Mouse (Mus musculus): ENCODE results near the gene Agpat3. TPM values are rescaled to one million over a fixed set of nuclear protein-coding genes. Genes with fewer than 3 reads are reported as not detected.

Agpat3 gene
- polyA plus RNA-seq, 2 experiments = 14.5 to 21.0 TPM

GRCm38 (mm10) chr10:78351564-78351886 lies 764 bp downstream of the Agpat3 start:
- peak overlapping the region; percentile 69 for H3K4me2 ChIP-seq (ENCODE audit: low read depth)
- peaks cover 0 to 10% of the 10 kb centered on the region in 2 experiments; a peak in 1 of 4 replicates for H3K4me1 ChIP-seq (replicated peaks; ENCODE audit: control insufficient read depth in 2 of 2, insufficient read depth in 2 of 2, low read length in 1 of 2)
- no peaks in the 10 kb centered on the region for H3K9me3 ChIP-seq (ENCODE audit: control insufficient read depth, low read length)
- H3K4me3 ChIP-seq (ENCODE audit: insufficient read depth in 1 of 2, low read depth in 2 of 2, low read length in 2 of 2) = peak overlapping the region; percentile 58 to 70
- peak overlapping the region; percentile 56 for H3K9ac ChIP-seq (replicated peaks)
- H3K27me3 ChIP-seq (ENCODE audit: control insufficient read depth, insufficient read depth, low read length) = peaks cover 46% of the 10 kb centered on the region
- WGBS (ENCODE audit: insufficient replicate concordance) = 4% methylated on average over 13 of the region's 13 CpGs
- no peaks in the 10 kb centered on the region for H3K36me3 ChIP-seq (replicated peaks; ENCODE audit: control insufficient read depth, insufficient read depth, low read depth)
- TF ChIP-seq EP300 (IDR thresholded peaks at IDR 0.05; ENCODE audit: low read depth) (no peak), CTCF (IDR thresholded peaks at IDR 0.05; ENCODE audit: low read depth) (no peak)
- no peak for DNase-seq (ENCODE audit: low read depth in 3 of 3, low spot score in 3 of 3)
- peak; percentile 30; the same call in 1 of the 2 replicates for ATAC-seq (ENCODE audit: insufficient read depth)
- no peak overlapping the region for H3K27ac ChIP-seq

DNA sequence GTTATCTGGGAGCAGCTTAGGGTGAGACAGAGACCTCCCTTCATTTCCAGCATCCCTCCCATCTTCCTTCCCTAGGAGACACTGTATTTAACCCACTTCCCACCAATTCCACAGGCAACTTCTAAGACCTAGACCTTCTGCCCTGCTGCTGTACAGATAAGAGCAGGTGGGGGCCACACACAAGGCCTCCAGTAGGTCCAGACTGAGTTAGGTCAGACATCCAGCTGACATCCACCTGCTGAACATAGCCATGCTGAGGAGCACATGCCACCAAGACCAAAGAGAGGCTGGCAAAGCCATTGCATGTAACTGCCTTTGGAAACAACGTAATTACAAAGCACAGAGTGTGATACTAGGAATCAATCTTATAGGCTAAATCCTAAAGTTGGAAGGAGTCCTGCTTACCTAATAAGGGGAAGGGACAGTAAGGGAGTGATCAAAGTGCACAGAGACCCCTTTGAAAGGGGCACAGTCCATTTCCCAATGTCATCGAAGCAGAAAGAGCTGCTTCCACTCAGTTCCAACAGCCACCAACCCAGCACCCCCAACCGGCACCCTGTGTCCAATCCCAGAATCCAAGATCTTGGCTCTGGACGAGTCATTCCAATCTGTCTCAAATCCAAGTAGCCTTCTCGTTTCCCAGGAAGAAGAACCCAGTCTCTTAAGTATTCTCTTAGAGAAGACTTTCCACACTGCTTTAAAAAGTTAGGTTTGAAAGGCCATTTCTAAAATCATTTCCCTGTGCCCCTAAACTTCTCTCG lies 1.3 kb downstream of the Agpat3 start:
- H3K4me1 ChIP-seq (replicated peaks; ENCODE audit: control insufficient read depth in 2 of 2, insufficient read depth in 2 of 2, low read length in 1 of 2) = peaks cover 0 to 9% of the 10 kb centered on the region in 2 experiments; a peak in 1 of 4 replicates
- peaks cover 46% of the 10 kb centered on the region for H3K27me3 ChIP-seq (ENCODE audit: control insufficient read depth, insufficient read depth, low read length)
- DNase-seq (ENCODE audit: low read depth in 3 of 3, low spot score in 3 of 3) (no peak), ATAC-seq (ENCODE audit: insufficient read depth) (no peak)
- peak overlapping the region; percentile 69 for H3K4me2 ChIP-seq (ENCODE audit: low read depth)
- peak overlapping the region; percentile 58 to 70 for H3K4me3 ChIP-seq (ENCODE audit: insufficient read depth in 1 of 2, low read depth in 2 of 2, low read length in 2 of 2)
- peak overlapping the region; percentile 56; the same call in 1 of the 2 replicates for H3K9ac ChIP-seq (replicated peaks)
- H3K36me3 ChIP-seq (replicated peaks; ENCODE audit: control insufficient read depth, insufficient read depth, low read depth) = no peaks in the 10 kb centered on the region
- 33% methylated on average over 6 of the region's 6 CpGs for WGBS (ENCODE audit: insufficient replicate concordance)
- no peak overlapping the region for H3K27ac ChIP-seq
- no peaks in the 10 kb centered on the region for H3K9me3 ChIP-seq (ENCODE audit: control insufficient read depth, low read length)
- no peak for TF ChIP-seq EP300 (IDR thresholded peaks at IDR 0.05; ENCODE audit: low read depth)
- no peak for TF ChIP-seq CTCF (IDR thresholded peaks at IDR 0.05; ENCODE audit: low read depth)

DNA sequence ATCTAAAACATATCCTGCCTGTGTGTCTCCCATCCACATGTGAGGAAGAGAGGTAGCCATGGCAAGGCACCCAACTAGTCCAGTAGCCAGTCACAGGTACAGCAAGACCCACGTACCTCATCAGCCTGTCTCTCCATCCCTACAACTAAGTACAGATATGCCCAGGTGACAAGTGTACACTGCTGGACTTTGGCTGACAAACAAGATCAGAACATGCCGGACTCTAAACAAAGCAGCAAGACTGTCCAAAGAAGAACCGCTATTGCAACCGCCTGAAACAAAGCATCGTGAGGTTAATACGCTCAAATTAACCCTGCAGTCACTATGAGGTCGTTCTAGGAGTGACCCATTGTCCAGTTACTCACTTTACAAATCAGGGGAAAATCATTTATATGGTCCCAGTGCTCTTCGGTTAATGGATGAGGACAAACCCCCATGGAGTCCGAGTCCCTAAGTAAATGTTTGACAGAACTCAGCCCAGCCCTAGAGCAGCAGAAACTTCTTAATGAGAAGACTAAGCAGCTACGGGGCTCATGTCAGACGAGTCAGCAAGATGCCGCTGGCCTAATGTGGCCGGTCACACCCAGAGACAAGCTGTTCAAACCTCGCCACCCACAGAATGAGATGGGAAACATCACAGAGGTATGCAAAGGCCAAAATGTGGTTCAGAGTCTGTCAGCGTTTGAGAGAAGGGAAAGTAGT lies 2.7 kb downstream of the Agpat3 start:
- Histone ChIP-seq H3K4me3 (ENCODE audit: insufficient read depth in 1 of 2, low read depth in 2 of 2, low read length in 2 of 2) (no peak overlapping the region), H3K9ac (replicated peaks) (no peak overlapping the region), H3K9me3 (ENCODE audit: control insufficient read depth, low read length) (no peaks in the 10 kb centered on the region), H3K27ac (no peak overlapping the region), H3K4me2 (ENCODE audit: low read depth) (peak overlapping the region; percentile 69), H3K4me1 (replicated peaks; ENCODE audit: control insufficient read depth in 2 of 2, insufficient read depth in 2 of 2, low read length in 1 of 2) (peaks cover 0 to 9% of the 10 kb centered on the region in 2 experiments; a peak in 1 of 4 replicates), H3K27me3 (ENCODE audit: control insufficient read depth, insufficient read depth, low read length) (peaks cover 46% of the 10 kb centered on the region), H3K36me3 (replicated peaks; ENCODE audit: control insufficient read depth, insufficient read depth, low read depth) (no peaks in the 10 kb centered on the region)
- 60% methylated on average over 15 of the region's 15 CpGs for WGBS (ENCODE audit: insufficient replicate concordance)
- ATAC-seq (ENCODE audit: insufficient read depth) (no peak), DNase-seq (ENCODE audit: low read depth in 3 of 3, low spot score in 3 of 3) (no peak)
- TF ChIP-seq CTCF (IDR thresholded peaks at IDR 0.05; ENCODE audit: low read depth) (no peak), EP300 (IDR thresholded peaks at IDR 0.05; ENCODE audit: low read depth) (no peak)

GRCm38 (mm10) chr10:78348211-78348610 lies 4.1 kb downstream of the Agpat3 start:
- H3K9ac ChIP-seq (replicated peaks) = no peak overlapping the region
- 77% methylated on average over 5 of the region's 5 CpGs for WGBS (ENCODE audit: insufficient replicate concordance)
- H3K27me3 ChIP-seq (ENCODE audit: control insufficient read depth, insufficient read depth, low read length) = peaks cover 39% of the 10 kb centered on the region

DNA sequence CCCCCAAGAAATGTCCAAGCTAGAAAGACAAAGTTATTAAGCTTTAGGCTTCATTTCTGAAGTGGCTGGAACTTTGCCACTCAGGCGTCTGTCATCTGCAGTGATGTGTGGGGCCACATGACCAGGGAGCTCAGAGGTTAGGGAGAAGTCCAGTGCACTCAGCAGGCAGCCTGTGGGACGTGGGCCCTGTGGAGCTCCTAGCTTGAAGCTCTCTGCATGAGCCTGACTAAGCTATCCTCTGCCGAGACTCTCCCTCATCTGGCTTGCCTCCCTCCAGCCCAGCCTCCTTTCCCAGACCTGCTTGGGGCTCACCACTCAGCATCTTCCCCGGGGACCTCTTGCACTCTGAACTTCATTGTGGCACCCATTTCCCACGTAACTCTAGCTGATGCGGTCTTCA lies 4.8 kb downstream of the Agpat3 start:
- no peak for ATAC-seq (ENCODE audit: insufficient read depth)
- peaks cover 0 to 9% of the 10 kb centered on the region in 2 experiments; a peak in 1 of 4 replicates for H3K4me1 ChIP-seq (replicated peaks; ENCODE audit: control insufficient read depth in 2 of 2, insufficient read depth in 2 of 2, low read length in 1 of 2)
- H3K9me3 ChIP-seq (ENCODE audit: control insufficient read depth, low read length) = no peaks in the 10 kb centered on the region
- H3K27me3 ChIP-seq (ENCODE audit: control insufficient read depth, insufficient read depth, low read length) = peaks cover 31% of the 10 kb centered on the region
- no peak overlapping the region for H3K4me2 ChIP-seq (ENCODE audit: low read depth)
- DNase-seq (ENCODE audit: low read depth in 3 of 3, low spot score in 3 of 3) = no peak
- no peak overlapping the region for H3K9ac ChIP-seq (replicated peaks)
- no peak overlapping the region for H3K4me3 ChIP-seq (ENCODE audit: insufficient read depth in 1 of 2, low read depth in 2 of 2, low read length in 2 of 2)
- WGBS (ENCODE audit: insufficient replicate concordance) = 62% methylated on average over 6 of the region's 6 CpGs
- TF ChIP-seq CTCF (IDR thresholded peaks at IDR 0.05; ENCODE audit: low read depth) (no peak), EP300 (IDR thresholded peaks at IDR 0.05; ENCODE audit: low read depth) (no peak)
- no peak overlapping the region for H3K27ac ChIP-seq
- H3K36me3 ChIP-seq (replicated peaks; ENCODE audit: control insufficient read depth, insufficient read depth, low read depth) = no peaks in the 10 kb centered on the region

More at GRCm38 (mm10) chr10:78348211-78348610, 4.1 kb downstream of the Agpat3 start:
- ATAC-seq (ENCODE audit: insufficient read depth) (no peak), DNase-seq (ENCODE audit: low read depth in 3 of 3, low spot score in 3 of 3) (no peak)
- Histone ChIP-seq H3K36me3 (replicated peaks; ENCODE audit: control insufficient read depth, insufficient read depth, low read depth) (no peaks in the 10 kb centered on the region), H3K4me1 (replicated peaks; ENCODE audit: control insufficient read depth in 2 of 2, insufficient read depth in 2 of 2, low read length in 1 of 2) (peaks cover 0 to 9% of the 10 kb centered on the region in 2 experiments; a peak in 1 of 4 replicates), H3K27ac (no peak overlapping the region), H3K9me3 (ENCODE audit: control insufficient read depth, low read length) (no peaks in the 10 kb centered on the region), H3K4me2 (ENCODE audit: low read depth) (no peak overlapping the region), H3K4me3 (ENCODE audit: insufficient read depth in 1 of 2, low read depth in 2 of 2, low read length in 2 of 2) (no peak overlapping the region)
- no peak for TF ChIP-seq CTCF (IDR thresholded peaks at IDR 0.05; ENCODE audit: low read depth)
- TF ChIP-seq EP300 (IDR thresholded peaks at IDR 0.05; ENCODE audit: low read depth) = no peak
